Mouse (Mus musculus): ENCODE data around the gene Ralgps1.

GRCm38 (mm10) chr2:33321641-33322040 is 49.6 kb downstream of the Ralgps1 start:
- TF ChIP-seq CTCF (IDR thresholded peaks at IDR 0.05; ENCODE audit: control insufficient read depth, insufficient read depth, low read length) (no peak), POLR2A (IDR thresholded peaks at IDR 0.05; ENCODE audit: borderline replicate concordance, control insufficient read depth, low read depth, low read length) (no peak)
